Mouse (Mus musculus): ENCODE data around the gene Tgtp2.

DNA sequence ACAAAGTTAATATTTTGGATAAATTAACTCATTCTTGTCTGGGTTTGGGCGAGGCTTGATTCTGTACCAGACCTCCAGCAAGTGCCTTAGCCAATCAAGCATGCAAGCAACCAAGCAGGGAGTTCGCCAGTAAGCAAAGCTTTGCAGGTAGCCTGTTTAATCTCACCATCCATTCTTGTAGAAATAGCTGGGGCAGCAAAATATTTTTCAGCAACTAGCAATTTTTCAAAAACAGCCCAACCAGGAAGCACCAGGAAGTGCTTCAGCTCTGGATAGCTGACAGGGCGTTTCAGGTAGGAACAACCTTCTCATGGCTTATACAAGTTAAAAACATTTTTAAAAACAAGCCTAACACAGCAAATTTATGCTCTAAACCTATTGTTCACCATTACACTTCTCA, 17.9 kb upstream of the Tgtp2 start:
- no peak for TF ChIP-seq GATA1 (IDR thresholded peaks at IDR 0.05; ENCODE audit: borderline replicate concordance, low read length)
- no peak for TF ChIP-seq POLR2AphosphoS5 (IDR thresholded peaks at IDR 0.05; ENCODE audit: insufficient replicate concordance, low read depth, low read length)
- no peak for TF ChIP-seq CTCF (IDR thresholded peaks at IDR 0.05; ENCODE audit: low read depth, low read length)
- TF ChIP-seq GATA2 (IDR thresholded peaks at IDR 0.05; ENCODE audit: borderline replicate concordance, low read depth, low read length), result no peak
- no peak for TF ChIP-seq TAL1 (conservative IDR thresholded peaks at IDR 0.05; ENCODE audit: low read depth, low read length)

Measured in G1E (cell line).